Mouse (Mus musculus) heart, postnatal 0 days (tissue): ENCODE measurements at regions not wholly inside any gene's neighbourhood (a gene's known extent, or its start where the extent isn't known, plus 50 kb on each side); places are given as distances from the start of the nearest gene placed in this dataset.

ENCODE experiments used
- CTCF ChIP-seq: IDR thresholded peaks from 2 replicates; pipeline ENCODE4 v1.5.1; 2016; ENCODE audit warnings: antibody characterized with exemption, control low read depth, low read depth
- EP300 ChIP-seq: IDR thresholded peaks from 2 replicates; pipeline ENCODE4 v1.6.1; 2016; ENCODE audit warnings: antibody characterized with exemption, low read depth

DNA sequence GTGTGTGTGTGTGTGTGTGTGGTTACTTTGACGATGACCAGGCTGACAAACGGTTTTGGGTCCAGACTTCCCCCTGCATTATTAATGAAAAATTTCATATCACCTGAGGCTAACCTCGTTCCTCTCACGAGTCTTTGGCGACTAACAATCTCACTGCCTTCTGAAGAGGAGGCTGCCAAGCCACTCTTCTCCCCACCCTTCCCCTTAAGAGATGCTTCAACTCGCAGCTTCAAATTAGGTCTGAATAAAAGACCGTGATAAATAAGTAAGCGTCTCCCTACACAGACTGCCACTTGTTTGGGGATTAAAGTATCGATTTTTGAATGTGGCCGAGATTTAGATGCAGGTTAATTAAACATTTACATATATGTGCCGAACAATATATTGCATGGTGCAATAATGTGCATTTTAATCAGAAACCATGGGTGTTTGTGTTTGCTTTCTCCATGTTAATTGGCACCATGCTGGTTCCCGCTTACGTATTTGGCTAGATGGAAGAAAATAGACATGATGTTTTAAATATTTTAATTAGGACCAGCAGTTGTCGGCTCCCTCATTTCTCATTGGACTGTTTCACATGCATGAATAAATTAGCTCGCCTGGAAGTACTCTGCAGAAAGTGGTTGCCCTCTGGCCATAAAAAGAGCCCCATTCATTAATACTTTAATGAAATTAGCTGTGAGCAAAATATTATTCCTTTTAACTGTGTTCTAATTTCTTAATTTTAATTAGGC is 139.1 kb downstream of the Anxa2 start:
- no peak for TF ChIP-seq CTCF
- no peak for TF ChIP-seq EP300
